In genomic region chr2:178704510-178704909, GRCm38 (mm10) we compare ENCODE assay signal across 32 mouse cellular contexts.
"Had no signal": no experiment of that assay in that cellular context is flagged by ENCODE, and none has a peak within 500 bp of the region (broad histone marks: within the 10 kb centered on the region; RNA-seq: fewer than 3 reads in every experiment).

No protein-coding gene starts in this region.

- H3K4me2 ChIP-seq: limb, embryonic 12.5 days; limb, embryonic 13.5 days; limb, embryonic 15.5 days; liver, embryonic 11.5 days; liver, embryonic 12.5 days; liver, embryonic 13.5 days; liver, embryonic 15.5 days; lung, embryonic 14.5 days; lung, embryonic 15.5 days; midbrain, embryonic 11.5 days; midbrain, embryonic 12.5 days; midbrain, embryonic 13.5 days; midbrain, embryonic 15.5 days had no signal

- H3K4me3 ChIP-seq: left cerebral cortex, adult 2 months; limb, embryonic 10.5 days; limb, embryonic 12.5 days; limb, embryonic 13.5 days; limb, embryonic 15.5 days; liver, embryonic 12.5 days; liver, embryonic 13.5 days; liver, embryonic 15.5 days; lung, embryonic 15.5 days; megakaryocyte, embryonic 14.5 days; midbrain, embryonic 10.5 days; midbrain, embryonic 12.5 days; midbrain, embryonic 13.5 days; midbrain, embryonic 15.5 days; myocyte had no signal

- DNase-seq: left cerebral cortex, postnatal 4 days; liver; liver, embryonic 13.5 days; liver, postnatal 0 days; lung, adult 18-20 months; lung, adult 2 months; lung, embryonic 14.5 days; lung, postnatal 10 days; lung, postnatal 14 days; lung, postnatal 36 days; lung, postnatal 4 days; midbrain, embryonic 14.5 days had no signal

- H3K4me1 ChIP-seq: limb, embryonic 12.5 days; limb, embryonic 13.5 days; limb, embryonic 15.5 days; liver, embryonic 12.5 days; liver, embryonic 13.5 days; liver, embryonic 15.5 days; lung, embryonic 15.5 days; megakaryocyte, embryonic 14.5 days; midbrain, embryonic 10.5 days; midbrain, embryonic 12.5 days; midbrain, embryonic 13.5 days; midbrain, embryonic 15.5 days had no signal

- H3K36me3 ChIP-seq: limb, embryonic 10.5 days; limb, embryonic 12.5 days; limb, embryonic 13.5 days; limb, embryonic 15.5 days; liver, embryonic 12.5 days; liver, embryonic 13.5 days; liver, embryonic 15.5 days; lung, embryonic 15.5 days; midbrain, embryonic 10.5 days; midbrain, embryonic 12.5 days; midbrain, embryonic 13.5 days; midbrain, embryonic 15.5 days had no signal

- ATAC-seq: liver, embryonic 12.5 days; liver, postnatal 0 days; lung, postnatal 0 days; midbrain, embryonic 13.5 days; midbrain, embryonic 15.5 days; midbrain, embryonic 16.5 days had no signal

- H3K9ac ChIP-seq: limb, embryonic 12.5 days; limb, embryonic 13.5 days; limb, embryonic 15.5 days; liver, embryonic 12.5 days; liver, embryonic 13.5 days; liver, embryonic 14.5 days; liver, embryonic 15.5 days; liver, postnatal 0 days; lung, embryonic 14.5 days; lung, embryonic 15.5 days; midbrain, embryonic 12.5 days; midbrain, embryonic 13.5 days; midbrain, embryonic 15.5 days had no signal

- H3K9me3 ChIP-seq: limb, embryonic 10.5 days; limb, embryonic 12.5 days; limb, embryonic 13.5 days; limb, embryonic 15.5 days; liver, embryonic 12.5 days; liver, embryonic 13.5 days; liver, embryonic 15.5 days; lung, embryonic 15.5 days; midbrain, embryonic 10.5 days; midbrain, embryonic 12.5 days; midbrain, embryonic 13.5 days; midbrain, embryonic 15.5 days had no signal

- H3K27ac ChIP-seq: left cerebral cortex, adult 2 months; limb, embryonic 10.5 days; limb, embryonic 12.5 days; limb, embryonic 13.5 days; limb, embryonic 15.5 days; liver, embryonic 12.5 days; liver, embryonic 13.5 days; liver, embryonic 14.5 days; liver, embryonic 15.5 days; lung, embryonic 15.5 days; macrophage; midbrain, embryonic 10.5 days; midbrain, embryonic 12.5 days; midbrain, embryonic 13.5 days; midbrain, embryonic 15.5 days had no signal

- H3K27me3 ChIP-seq: limb, embryonic 12.5 days; limb, embryonic 15.5 days; liver, embryonic 12.5 days; liver, embryonic 13.5 days; liver, embryonic 15.5 days; lung, embryonic 15.5 days; megakaryocyte, embryonic 14.5 days; midbrain, embryonic 12.5 days; midbrain, embryonic 13.5 days; midbrain, embryonic 15.5 days had no signal
